Mouse (Mus musculus) liver, embryonic 16.5 days (tissue): ENCODE measurements at regions not wholly inside any gene's neighbourhood (a gene's known extent, or its start where the extent isn't known, plus 50 kb on each side); places are given as distances from the start of the nearest gene placed in this dataset.

Experiments used
- ATAC-seq: fragments of 200-750 bp; cut with Nextera tagmentation; 2 replicates; pipeline ENCODE4 v1.8.0; 2017; ENCODE audit warnings: low read depth, mild to moderate bottlenecking, moderate number of reproducible peaks, moderate library complexity
- H3K27ac ChIP-seq: fragments of 300-500 bp; sonication (generic); 2 replicates; pipeline ENCODE4 v1.5.1; 2014; ENCODE audit warnings: mild to moderate bottlenecking, low read length
- H3K27me3 ChIP-seq: fragments of 300-500 bp; sonication (generic); 2 replicates; pipeline ENCODE4 v1.6.1; 2014; ENCODE audit warnings: low read depth, low read length, mixed read lengths; ENCODE audit not compliant: control insufficient read depth, insufficient read depth
- H3K36me3 ChIP-seq: fragments of 300-500 bp; sonication (generic); 2 replicates; pipeline ENCODE4 v1.6.1; 2014; ENCODE audit warnings: mild to moderate bottlenecking; ENCODE audit not compliant: control insufficient read depth, insufficient read depth
- H3K4me1 ChIP-seq: fragments of 300-500 bp; sonication (generic); 2 replicates; pipeline ENCODE4 v1.6.1; 2014; ENCODE audit warnings: low read depth, low read length, mixed read lengths; ENCODE audit not compliant: control insufficient read depth
- H3K4me2 ChIP-seq: fragments of 300-500 bp; sonication (generic); 2 replicates; pipeline ENCODE4 v1.6.1; 2014; ENCODE audit warnings: low read depth, low read length, mixed read lengths
- H3K4me3 ChIP-seq: fragments of 300-500 bp; sonication (generic); 2 replicates; pipeline ENCODE4 v1.5.1; 2014; ENCODE audit warnings: low read depth, mild to moderate bottlenecking, low read length
- H3K9ac ChIP-seq: fragments of 300-500 bp; sonication (generic); 2 replicates; pipeline ENCODE4 v1.6.1; 2014; ENCODE audit warnings: low read depth, low read length
- H3K9me3 ChIP-seq: fragments of 300-500 bp; sonication (generic); replicated peaks from 2 replicates; pipeline ENCODE4 v1.6.1; 2016; ENCODE audit warnings: low read length; ENCODE audit not compliant: control insufficient read depth
- WGBS: fragments of 180-500 bp; shearing (Covaris S2); extraction: QIAGEN DNeasy Blood & Tissue Kit; methylation state at CpG from one replicate; pipeline ENCODE4 v1.1.7; 2014; ENCODE audit not compliant: insufficient replicate concordance; 5-methylcytosine and 5-hydroxymethylcytosine counted together

DNA sequence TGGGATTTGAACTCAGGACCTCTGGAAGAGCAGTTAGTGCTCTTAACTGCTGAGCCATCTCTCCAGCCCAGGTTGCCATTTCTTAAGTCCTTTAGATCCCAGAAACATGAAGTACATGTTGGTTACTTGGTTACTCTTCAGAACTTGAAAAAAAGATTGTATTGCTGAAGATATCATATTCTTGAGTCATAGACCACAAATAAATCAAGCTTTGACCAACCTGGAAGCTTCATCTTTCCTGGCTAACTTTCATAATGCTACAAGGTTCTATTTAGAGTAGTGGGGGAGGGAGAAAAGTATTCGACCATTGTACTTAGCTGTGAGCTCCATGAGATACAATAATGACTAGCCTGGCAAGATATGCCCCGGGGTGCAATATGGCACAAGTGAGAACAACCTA lies 90.9 kb upstream of the Cdkn2b start:
- WGBS = 32% methylated on average over 2 of the region's 2 CpGs
- ATAC-seq = no peak

DNA sequence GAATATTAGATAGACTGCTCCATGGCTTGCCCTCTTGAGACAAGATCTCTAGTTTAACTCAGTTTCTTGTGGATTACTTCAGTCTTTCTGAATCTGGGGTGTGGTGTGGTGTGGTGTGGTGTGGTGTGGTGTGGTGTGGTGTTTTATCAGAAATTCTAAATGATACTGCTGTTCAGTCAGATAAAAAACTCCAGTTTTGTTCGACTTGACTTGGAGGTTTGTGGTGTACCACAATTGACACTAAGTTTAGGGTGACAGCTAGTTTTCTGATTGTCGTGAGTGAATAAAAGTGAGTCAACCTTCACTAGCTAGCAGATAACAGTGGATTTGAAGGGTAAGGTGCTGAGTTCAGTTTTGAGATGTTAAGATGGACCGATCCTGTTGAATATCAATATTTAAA lies 89.5 kb upstream of the Cdkn2b start:
- Histone ChIP-seq H3K4me2 (no peak overlapping the region), H3K36me3 (no peaks in the 10 kb centered on the region), H3K4me3 (no peak overlapping the region), H3K9ac (no peak overlapping the region), H3K4me1 (no peaks in the 10 kb centered on the region), H3K9me3 (no peaks in the 10 kb centered on the region), H3K27me3 (no peaks in the 10 kb centered on the region), H3K27ac (no peak overlapping the region)
- 36% methylated on average over 3 of the region's 3 CpGs for WGBS
- ATAC-seq = no peak

More for the DNA sequence above, 90.9 kb upstream of the Cdkn2b start:
- Histone ChIP-seq H3K9me3 (no peaks in the 10 kb centered on the region), H3K4me2 (no peak overlapping the region), H3K9ac (no peak overlapping the region), H3K4me1 (no peaks in the 10 kb centered on the region), H3K27ac (no peak overlapping the region), H3K27me3 (no peaks in the 10 kb centered on the region), H3K36me3 (no peaks in the 10 kb centered on the region), H3K4me3 (no peak overlapping the region)

- no peaks in the 10 kb centered on the region for H3K27me3 ChIP-seq
- no peak overlapping the region for H3K4me3 ChIP-seq
- WGBS = 36% methylated on average over 2 of the region's 2 CpGs
- ATAC-seq = no peak
- no peak overlapping the region for H3K27ac ChIP-seq
- no peaks in the 10 kb centered on the region for H3K9me3 ChIP-seq
- H3K36me3 ChIP-seq = no peaks in the 10 kb centered on the region
- no peak overlapping the region for H3K4me2 ChIP-seq
- H3K4me1 ChIP-seq = no peaks in the 10 kb centered on the region
- H3K9ac ChIP-seq = no peak overlapping the region
These were observed 88.4 kb upstream of the Cdkn2b start for GRCm38 (mm10) chr4:89399277-89399676.

DNA sequence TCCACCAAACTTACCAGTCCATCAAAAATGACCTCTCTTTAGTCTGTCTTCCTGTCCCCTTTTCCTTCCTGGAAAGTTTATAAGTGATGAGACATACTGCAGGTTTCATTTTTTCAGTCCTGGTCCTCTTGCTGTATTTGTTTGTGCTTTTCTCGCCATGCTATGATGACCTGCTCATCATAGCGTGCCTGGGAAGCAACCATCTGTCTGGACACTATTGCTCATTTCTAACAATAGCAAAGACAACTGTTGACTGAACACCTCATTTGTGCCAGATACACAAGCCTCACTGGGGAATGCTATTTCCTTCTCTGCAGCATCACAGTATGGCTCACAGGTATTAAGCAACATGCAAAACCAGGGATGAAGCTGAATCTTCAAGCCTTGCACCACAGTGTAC lies 85.2 kb upstream of the Cdkn2b start:
- Histone ChIP-seq H3K4me2 (no peak overlapping the region), H3K4me1 (no peaks in the 10 kb centered on the region), H3K36me3 (no peaks in the 10 kb centered on the region), H3K27ac (no peak overlapping the region), H3K9me3 (no peaks in the 10 kb centered on the region), H3K9ac (no peak overlapping the region), H3K4me3 (no peak overlapping the region), H3K27me3 (no peaks in the 10 kb centered on the region)
- 57% methylated on average over 2 of the region's 2 CpGs for WGBS
- ATAC-seq = no peak

DNA sequence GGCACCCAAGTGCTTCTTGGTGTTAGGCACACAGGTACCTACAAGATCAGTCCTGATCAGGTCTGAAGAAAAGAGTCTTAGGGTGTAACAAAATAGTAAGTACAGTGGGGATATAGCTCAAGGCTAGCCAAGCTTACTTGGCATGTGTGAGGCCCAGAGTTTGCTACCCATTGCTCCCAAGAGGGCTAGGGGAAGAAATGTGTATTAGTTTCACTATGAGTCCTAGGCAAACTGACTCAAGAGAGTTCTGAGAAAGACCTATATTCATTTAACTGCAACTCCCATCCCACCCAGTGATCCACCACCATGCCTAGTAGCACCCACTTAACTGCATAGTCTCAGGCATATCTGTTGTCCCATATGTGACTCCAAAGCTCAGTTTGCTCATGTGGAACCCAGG lies 84.5 kb upstream of the Cdkn2b start:
- Histone ChIP-seq H3K36me3 (no peaks in the 10 kb centered on the region), H3K4me2 (no peak overlapping the region), H3K9ac (no peak overlapping the region), H3K9me3 (no peaks in the 10 kb centered on the region), H3K4me1 (no peaks in the 10 kb centered on the region), H3K27ac (no peak overlapping the region), H3K27me3 (no peaks in the 10 kb centered on the region), H3K4me3 (no peak overlapping the region)
- no peak for ATAC-seq

DNA sequence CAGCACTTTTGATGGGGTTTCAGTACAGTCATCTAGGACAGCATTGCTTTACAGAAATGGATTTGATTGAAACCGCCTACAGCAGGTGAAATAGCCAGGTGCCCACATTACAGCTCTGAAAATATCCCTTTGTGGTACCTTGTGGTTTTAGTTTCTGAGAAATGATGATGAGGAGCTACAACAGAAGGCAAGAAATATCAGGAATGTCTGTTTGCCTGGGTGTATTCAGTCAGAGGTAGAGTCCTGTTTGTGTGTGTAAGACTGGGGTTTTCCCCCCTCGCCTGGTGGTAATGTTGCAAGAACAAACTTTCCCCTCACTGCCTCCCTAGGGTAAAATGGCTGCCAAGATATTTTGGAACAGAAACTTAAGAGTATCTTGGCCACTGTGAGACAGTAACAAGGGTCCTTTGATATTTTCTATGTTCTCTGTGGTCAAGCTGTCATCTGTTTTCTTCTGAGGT lies 82.4 kb upstream of the Cdkn2b start:
- WGBS = 51% methylated on average over 2 of the region's 2 CpGs

DNA sequence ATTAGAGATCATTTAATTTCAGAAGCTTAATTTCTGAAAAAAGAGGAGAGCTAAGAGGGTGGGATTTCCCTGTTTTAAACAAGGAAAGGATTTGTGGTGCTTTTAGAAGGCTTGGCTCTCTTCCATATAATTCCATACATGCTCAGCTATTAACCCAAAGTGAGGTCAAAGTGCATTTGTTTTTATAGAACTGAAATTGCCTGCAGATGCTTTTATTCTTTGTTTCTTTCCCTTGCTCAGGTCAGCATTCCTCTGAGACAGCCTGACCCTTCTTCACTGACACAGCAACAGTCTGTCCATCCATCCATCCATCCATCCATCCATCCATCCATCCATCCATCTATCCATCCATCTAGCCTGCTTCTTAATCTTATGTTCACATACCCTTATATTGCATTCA lies 82.0 kb upstream of the Cdkn2b start:
- no peak overlapping the region for H3K27ac ChIP-seq
- H3K4me3 ChIP-seq = no peak overlapping the region
- H3K27me3 ChIP-seq = no peaks in the 10 kb centered on the region
- no peak overlapping the region for H3K9ac ChIP-seq
- no peaks in the 10 kb centered on the region for H3K36me3 ChIP-seq
- no peak overlapping the region for H3K4me2 ChIP-seq
- no peaks in the 10 kb centered on the region for H3K9me3 ChIP-seq
- no peaks in the 10 kb centered on the region for H3K4me1 ChIP-seq
- ATAC-seq = no peak

More for the DNA sequence above, 82.4 kb upstream of the Cdkn2b start:
- Histone ChIP-seq H3K4me1 (no peaks in the 10 kb centered on the region), H3K27ac (no peak overlapping the region), H3K27me3 (no peaks in the 10 kb centered on the region), H3K36me3 (no peaks in the 10 kb centered on the region), H3K4me2 (no peak overlapping the region), H3K4me3 (no peak overlapping the region), H3K9ac (no peak overlapping the region), H3K9me3 (no peaks in the 10 kb centered on the region)
- no peak for ATAC-seq

DNA sequence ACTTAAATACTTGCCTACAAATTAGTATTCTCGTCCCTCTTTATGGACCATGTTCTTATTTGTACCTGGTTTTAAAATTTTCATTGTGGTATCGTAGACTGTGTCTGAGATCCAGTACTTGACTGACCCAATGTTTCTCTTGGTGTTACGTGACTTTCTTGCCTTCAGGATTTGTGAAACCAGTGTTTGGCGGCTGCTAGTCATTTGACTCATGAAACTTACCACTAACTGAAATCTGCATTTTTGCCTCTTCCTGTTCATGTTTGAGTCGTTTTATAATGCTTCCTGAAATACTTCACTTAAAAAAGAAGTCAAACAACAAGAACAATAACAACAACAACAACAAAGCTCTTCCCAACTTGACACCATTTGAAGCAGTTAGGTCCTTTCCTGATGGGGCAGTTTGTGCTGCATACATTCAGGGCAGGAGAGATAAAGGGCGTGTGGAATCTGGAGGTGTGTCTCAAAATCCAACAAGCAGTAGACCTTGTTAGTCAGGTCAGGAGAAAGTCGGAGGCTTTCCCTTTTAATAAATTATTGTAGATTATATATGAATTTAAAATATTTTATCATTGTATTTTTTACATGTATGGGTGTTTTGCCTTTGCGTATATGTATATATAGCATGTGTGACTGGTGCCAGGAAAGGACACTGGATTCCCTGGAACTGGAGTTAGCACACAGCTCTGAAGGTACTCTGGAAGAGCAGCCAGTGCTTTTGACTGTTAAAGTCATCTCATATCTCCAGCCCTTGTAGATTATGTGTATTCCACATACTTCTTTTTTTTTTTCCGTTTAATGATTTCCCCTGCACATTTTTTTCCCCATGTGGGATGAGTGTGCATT lies 80.8 kb upstream of the Cdkn2b start:
- no peak overlapping the region for H3K4me2 ChIP-seq
- H3K27ac ChIP-seq = no peak overlapping the region
- no peaks in the 10 kb centered on the region for H3K4me1 ChIP-seq
- H3K9me3 ChIP-seq = no peaks in the 10 kb centered on the region
- H3K4me3 ChIP-seq = no peak overlapping the region
- no peaks in the 10 kb centered on the region for H3K27me3 ChIP-seq
- WGBS = 57% methylated on average over 9 of the region's 9 CpGs
- no peaks in the 10 kb centered on the region for H3K36me3 ChIP-seq
- ATAC-seq = no peak
- no peak overlapping the region for H3K9ac ChIP-seq

DNA sequence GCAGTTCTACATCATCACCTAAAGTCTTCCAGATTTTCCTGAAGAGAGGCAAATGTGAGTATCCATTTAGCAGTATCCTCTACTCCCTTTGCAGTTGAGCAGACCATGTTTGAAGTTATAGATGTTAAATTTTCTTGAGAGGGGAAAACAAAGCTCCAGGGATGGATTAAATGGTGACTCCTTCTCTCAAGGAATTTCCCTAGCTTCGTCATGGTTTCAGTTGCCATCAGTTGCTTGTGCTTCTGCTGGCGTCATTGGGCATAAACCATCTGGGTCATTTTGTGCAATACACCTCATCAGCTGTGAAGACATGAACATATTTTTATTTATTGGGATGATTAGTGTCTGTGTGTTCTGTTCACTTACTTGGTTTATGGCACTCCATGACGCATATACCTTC lies 72.7 kb upstream of the Cdkn2b start:
- Histone ChIP-seq H3K9me3 (no peaks in the 10 kb centered on the region), H3K27me3 (no peaks in the 10 kb centered on the region), H3K4me3 (no peak overlapping the region), H3K27ac (no peak overlapping the region), H3K4me2 (no peak overlapping the region), H3K36me3 (no peaks in the 10 kb centered on the region), H3K9ac (no peak overlapping the region), H3K4me1 (no peaks in the 10 kb centered on the region)
- ATAC-seq = no peak
- 64% methylated on average over 3 of the region's 3 CpGs for WGBS
